ENCODE assay signal across 8 mouse cellular contexts in the genomic region with DNA sequence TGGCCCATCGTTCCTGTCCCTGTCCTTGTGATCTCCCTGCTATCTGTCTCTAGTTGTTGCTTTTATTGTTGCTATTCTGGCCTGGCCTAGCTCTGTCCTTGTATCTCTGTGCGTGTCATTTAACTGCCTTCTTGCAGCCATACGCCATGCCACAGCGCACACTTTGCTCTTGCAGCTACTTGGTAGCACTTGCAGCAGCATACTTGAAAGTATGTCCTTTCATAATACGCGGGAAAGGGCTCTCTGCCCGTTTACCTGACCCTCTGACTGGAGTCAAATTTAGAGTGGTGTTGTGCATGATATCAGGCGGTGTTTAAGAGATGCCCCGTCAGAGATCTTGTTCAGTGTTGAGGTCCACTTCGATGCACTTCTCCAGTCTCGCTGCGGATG. TPM values are rescaled to one million over a fixed set of nuclear protein-coding genes. Genes with fewer than 3 reads are reported as not detected.
DNase-seq lines count a peak whose midpoint lies in the region; ATAC-seq and TF ChIP-seq lines count a peak whose summit lies in the region.

No protein-coding gene starts in this region.

- no peak for TF ChIP-seq RAD21 in CH12.LX (IDR thresholded peaks at IDR 0.05; ENCODE audit: low read depth, low read length)

- peak overlapping the region; percentile 64; the same call in 1 of the 2 replicates for H3K4me2 ChIP-seq in CH12.LX (ENCODE audit: insufficient read depth, low read depth, poor library complexity, severe bottlenecking)
- H3K4me2 ChIP-seq in embryonic facial prominence, embryonic 11.5 days (ENCODE audit: low read depth, low read length), result peak overlapping the region; percentile 84
- peak overlapping the region; percentile 91 for H3K4me2 ChIP-seq in hindbrain, embryonic 15.5 days
- peak overlapping the region; percentile 89 for H3K4me2 ChIP-seq in midbrain, embryonic 11.5 days

- H3K9me3 ChIP-seq in CH12.LX (replicated peaks; ENCODE audit: low read length), result no peaks in the 10 kb centered on the region
- no peaks in the 10 kb centered on the region for H3K9me3 ChIP-seq in embryonic facial prominence, embryonic 11.5 days (replicated peaks; ENCODE audit: control insufficient read depth, low read length)
- no peaks in the 10 kb centered on the region for H3K9me3 ChIP-seq in hindbrain, embryonic 15.5 days
- H3K9me3 ChIP-seq in midbrain, embryonic 11.5 days (ENCODE audit: control insufficient read depth, low read length), result no peaks in the 10 kb centered on the region

- H3K36me3 ChIP-seq in kidney, adult 2 months (ENCODE audit: control insufficient read depth, insufficient read depth, low read length), result no peaks in the 10 kb centered on the region
- peaks cover 9 to 11% of the 10 kb centered on the region in 2 experiments for H3K36me3 ChIP-seq in CH12.LX (replicated peaks in 1 of 2; ENCODE audit: control insufficient read depth in 1 of 2, insufficient read depth in 1 of 2, low read length in 1 of 2)
- no peaks in the 10 kb centered on the region for H3K36me3 ChIP-seq in embryonic facial prominence, embryonic 11.5 days (replicated peaks; ENCODE audit: control insufficient read depth, insufficient read depth, low read depth, low read length)
- no peaks in the 10 kb centered on the region for H3K36me3 ChIP-seq in hindbrain, embryonic 15.5 days
- no peaks in the 10 kb centered on the region for H3K36me3 ChIP-seq in midbrain, embryonic 11.5 days (ENCODE audit: control insufficient read depth, insufficient read depth, low read length)

- WGBS in kidney, adult 2 months, result 3% methylated on average over 12 of the region's 12 CpGs
- 9% methylated on average over 12 of the region's 12 CpGs for WGBS in embryonic facial prominence, embryonic 11.5 days
- WGBS in hindbrain, embryonic 15.5 days, result 10% methylated on average over 12 of the region's 12 CpGs
- WGBS in midbrain, embryonic 11.5 days, result 9% methylated on average over 12 of the region's 12 CpGs

- no peaks in the 10 kb centered on the region for H3K27me3 ChIP-seq in kidney, adult 2 months (replicated peaks; ENCODE audit: control insufficient read depth, insufficient read depth, low read length)
- peaks cover 1% of the 10 kb centered on the region for H3K27me3 ChIP-seq in CH12.LX (replicated peaks)
- no peaks in the 10 kb centered on the region for H3K27me3 ChIP-seq in embryonic facial prominence, embryonic 11.5 days (ENCODE audit: control insufficient read depth, insufficient read depth, low read length)
- H3K27me3 ChIP-seq in hindbrain, embryonic 15.5 days, result no peaks in the 10 kb centered on the region
- no peaks in the 10 kb centered on the region for H3K27me3 ChIP-seq in midbrain, embryonic 11.5 days (ENCODE audit: control insufficient read depth, insufficient read depth, low read length)

- dilution Hi-C loops in CH12.LX (cut with MboI; ENCODE audit: extremely low pct_ligation_motif_present, extremely low pct_unique_long_range_greater_than_20kb, low sequenced_read_pairs), result no loop called here

- H3K4me3 ChIP-seq in kidney, adult 2 months (ENCODE audit: insufficient read depth, low read depth, low read length), result peak overlapping the region; percentile 79
- peak overlapping the region; percentile 98 to 99 (median 98) for H3K4me3 ChIP-seq in CH12.LX (replicated peaks in 1 of 3; ENCODE audit: low read depth in 2 of 3, low read length in 2 of 3, poor library complexity in 1 of 3)
- peak overlapping the region; percentile 94 for H3K4me3 ChIP-seq in embryonic facial prominence, embryonic 11.5 days (ENCODE audit: low read depth, low read length)
- peak overlapping the region; percentile 86 for H3K4me3 ChIP-seq in hindbrain, embryonic 15.5 days
- peak overlapping the region; percentile 92 for H3K4me3 ChIP-seq in midbrain, embryonic 11.5 days (ENCODE audit: low read depth, low read length)

- no peak for DNase-seq in kidney, adult 2 months
- DNase-seq in kidney, postnatal 14 days, result no peak
- peak; percentile 13 for DNase-seq in CH12.LX (ENCODE audit: extremely low read depth)
- no peak for DNase-seq in embryonic facial prominence, embryonic 11.5 days (ENCODE audit: low spot score)
- DNase-seq in midbrain, embryonic 11.5 days (ENCODE audit: low spot score, missing footprints), result no peak
- no peak for DNase-seq in retina, postnatal 1 day
- DNase-seq in ovary, postnatal 36 days (ENCODE audit: low spot score), result no peak

- TF ChIP-seq CTCF in kidney, adult 2 months (conservative IDR thresholded peaks at IDR 0.05; ENCODE audit: insufficient read depth, insufficient read length, low read depth, low read length), result no peak
- TF ChIP-seq CTCF in CH12.LX (conservative IDR thresholded peaks at IDR 0.05 in 1 of 2, IDR thresholded peaks at IDR 0.05 in 1 of 2; ENCODE audit: low read depth in 2 of 2, low read length in 2 of 2), result no peak

- TF ChIP-seq POLR2A in kidney, adult 2 months (IDR thresholded peaks at IDR 0.05; ENCODE audit: low read depth, low read length), result no peak
- no peak for TF ChIP-seq POLR2A in CH12.LX (IDR thresholded peaks at IDR 0.05; ENCODE audit: low read depth, low read length)

- ATAC-seq in embryonic facial prominence, embryonic 11.5 days (replicated peaks; ENCODE audit: insufficient number of reproducible peaks, low FRiP score, low TSS enrichment, low read depth), result 0 out of 2 replicates have a peak, but pooled peaks have one; percentile 41
- no peak for ATAC-seq in hindbrain, embryonic 15.5 days (ENCODE audit: low FRiP score, low read depth)
- peak; percentile 28; the same call in 1 of the 2 replicates for ATAC-seq in midbrain, embryonic 11.5 days (ENCODE audit: low FRiP score)

- peak overlapping the region; percentile 96 for H3K9ac ChIP-seq in CH12.LX (ENCODE audit: insufficient read depth, low read depth)
- peak overlapping the region; percentile 90 for H3K9ac ChIP-seq in embryonic facial prominence, embryonic 11.5 days (replicated peaks; ENCODE audit: low read length)
- H3K9ac ChIP-seq in hindbrain, embryonic 15.5 days, result peak overlapping the region; percentile 82
- peak overlapping the region; percentile 93 for H3K9ac ChIP-seq in midbrain, embryonic 11.5 days (ENCODE audit: low read length)

- TF ChIP-seq EP300 in CH12.LX (IDR thresholded peaks at IDR 0.05; ENCODE audit: low read length), result no peak

- peaks cover 29% of the 10 kb centered on the region for H3K79me2 ChIP-seq in CH12.LX (replicated peaks; ENCODE audit: control insufficient read depth, extremely low read depth, insufficient read depth, poor library complexity, severe bottlenecking)

- in situ Hi-C loops in CH12.LX (cut with MboI; ENCODE audit: low pct_ligation_motif_present, low pct_unique_long_range_greater_than_20kb, low sequenced_read_pairs), result no loop called here

- peaks cover 4% of the 10 kb centered on the region; the same call in 1 of the 2 replicates for H3K4me1 ChIP-seq in kidney, adult 2 months (ENCODE audit: control insufficient read depth, insufficient read depth, low read length)
- peaks cover 0 to 20% of the 10 kb centered on the region in 2 experiments; a peak in 2 of 4 replicates for H3K4me1 ChIP-seq in CH12.LX (ENCODE audit: control insufficient read depth in 1 of 2, insufficient read depth in 2 of 2)
- no peaks in the 10 kb centered on the region for H3K4me1 ChIP-seq in embryonic facial prominence, embryonic 11.5 days (ENCODE audit: control insufficient read depth, insufficient read depth, low read length)
- peaks cover 16% of the 10 kb centered on the region for H3K4me1 ChIP-seq in hindbrain, embryonic 15.5 days (replicated peaks)
- peaks cover 12% of the 10 kb centered on the region; the same call in 1 of the 2 replicates for H3K4me1 ChIP-seq in midbrain, embryonic 11.5 days (ENCODE audit: control insufficient read depth, insufficient read depth, low read length)

- no peak overlapping the region for H3K27ac ChIP-seq in kidney, adult 2 months (ENCODE audit: insufficient read depth, low read depth, low read length)
- no peak overlapping the region for H3K27ac ChIP-seq in CH12.LX (ENCODE audit: insufficient read depth, low read depth)
- H3K27ac ChIP-seq in embryonic facial prominence, embryonic 11.5 days (replicated peaks; ENCODE audit: low read depth, low read length), result no peak overlapping the region; the same call in 1 of the 2 replicates
- H3K27ac ChIP-seq in hindbrain, embryonic 15.5 days (replicated peaks), result no peak overlapping the region
- no peak overlapping the region for H3K27ac ChIP-seq in midbrain, embryonic 11.5 days (ENCODE audit: low read depth, low read length)

TF ChIP-seq in CH12.LX, 34 proteins besides CTCF, POLR2A, EP300 and RAD21:
- no peak for TF ChIP-seq USF1 (IDR thresholded peaks at IDR 0.05; ENCODE audit: low read depth, low read length)
- TF ChIP-seq SIN3A (IDR thresholded peaks at IDR 0.05; ENCODE audit: low read length), result no peak

RNA-seq across cellular contexts. Expression of a gene that starts 0.6 kb away (rescaled TPM):
- 19.1 and 19.4 TPM in 2 replicates for polyA plus RNA-seq in kidney, adult 2 months (2012; rRNA removed)
- total RNA-seq in CH12.LX (2012; rRNA removed) (42.0 and 46.4 TPM in 2 replicates), CH12.LX (2014; rRNA removed) (49.9 and 56.1 TPM in 2 replicates)
- polyA plus RNA-seq in CH12.LX (2012; ENCODE audit: insufficient read length, low read depth), result 54.4 and 57.3 TPM in 2 replicates
- 49.0 and 52.0 TPM in 2 replicates for polyA plus RNA-seq in embryonic facial prominence, embryonic 11.5 days (2014; fragmentation: Nextera tagmentation; extraction: Ambion mirVana)
- polyA plus RNA-seq in hindbrain, embryonic 15.5 days (2015; fragmentation: Nextera tagmentation; extraction: Ambion mirVana), result 42.5 and 44.8 TPM in 2 replicates
- 49.6 and 58.4 TPM in 2 replicates for polyA plus RNA-seq in midbrain, embryonic 11.5 days (2014; fragmentation: Nextera tagmentation; extraction: Ambion mirVana)

RNA-seq across cellular contexts. Expression of a gene that starts 35.1 kb away (rescaled TPM):
- polyA plus RNA-seq in kidney, adult 2 months (2012; rRNA removed), result 2.3 and 2.6 TPM in 2 replicates
- not detected in 2 replicates for total RNA-seq in CH12.LX (2012; rRNA removed)
- not detected in 2 replicates for total RNA-seq in CH12.LX (2014; rRNA removed)
- polyA plus RNA-seq in CH12.LX (2012; ENCODE audit: insufficient read length, low read depth), result not detected in 2 replicates
- not detected in 2 replicates for polyA plus RNA-seq in embryonic facial prominence, embryonic 11.5 days (2014; fragmentation: Nextera tagmentation; extraction: Ambion mirVana)
- polyA plus RNA-seq in hindbrain, embryonic 15.5 days (2015; fragmentation: Nextera tagmentation; extraction: Ambion mirVana), result 3.3 and 4.3 TPM in 2 replicates
- polyA plus RNA-seq in midbrain, embryonic 11.5 days (2014; fragmentation: Nextera tagmentation; extraction: Ambion mirVana), result 0.17 and 0.33 TPM in 2 replicates
